Mouse (Mus musculus) heart, embryonic 15.5 days (tissue): ENCODE data around the gene Hba-a2. TPM values are rescaled to one million over a fixed set of nuclear protein-coding genes. Genes with fewer than 3 reads are reported as not detected.
"Not testable (repeated sequence)": the region's sequence is repeated elsewhere in the genome, so short reads cannot be mapped to it uniquely, and the experiment has no call there.

Source experiments
- ATAC-seq: fragments of 200-750 bp; cut with Nextera tagmentation; replicated peaks from 2 replicates; pipeline ENCODE4 v1.8.0; 2017; ENCODE audit warnings: low read depth, moderate TSS enrichment; ENCODE audit not compliant: insufficient number of reproducible peaks, insufficient read depth, low FRiP score
- H3K27ac ChIP-seq: fragments of 300-500 bp; sonication (generic); 2 replicates; pipeline ENCODE4 v1.5.1; 2015; ENCODE audit warnings: mild to moderate bottlenecking, inconsistent platforms
- H3K27me3 ChIP-seq: fragments of 300-500 bp; sonication (generic); 2 replicates; pipeline ENCODE4 v1.6.1; 2015; ENCODE audit warnings: inconsistent platforms
- H3K36me3 ChIP-seq: fragments of 300-500 bp; sonication (generic); 2 replicates; pipeline ENCODE4 v1.6.1; 2015; ENCODE audit warnings: mild to moderate bottlenecking, inconsistent platforms
- H3K4me1 ChIP-seq: fragments of 300-500 bp; sonication (generic); replicated peaks from 2 replicates; pipeline ENCODE4 v1.6.1; 2015; ENCODE audit warnings: inconsistent platforms
- H3K4me2 ChIP-seq: fragments of 300-500 bp; sonication (generic); 2 replicates; pipeline ENCODE4 v1.6.1; 2015; ENCODE audit warnings: inconsistent platforms, mild to moderate bottlenecking, moderate library complexity
- H3K4me3 ChIP-seq: fragments of 300-500 bp; sonication (generic); 2 replicates; pipeline ENCODE4 v1.5.1; 2015; ENCODE audit warnings: mild to moderate bottlenecking, inconsistent platforms
- H3K9ac ChIP-seq: fragments of 300-500 bp; sonication (generic); 2 replicates; pipeline ENCODE4 v1.6.1; 2015; ENCODE audit warnings: mild to moderate bottlenecking, inconsistent platforms
- H3K9me3 ChIP-seq: fragments of 300-500 bp; sonication (generic); replicated peaks from 2 replicates; pipeline ENCODE4 v1.6.1; 2016; ENCODE audit warnings: inconsistent platforms
- WGBS: fragments of 180-500 bp; shearing (Covaris S2); methylation state at CpG from one replicate; pipeline ENCODE4 v1.1.7; 2015; ENCODE audit warnings: mixed read lengths; 5-methylcytosine and 5-hydroxymethylcytosine counted together
- polyA plus RNA-seq: library from polyadenylated mRNA; unstranded; fragments of >200 nt; fragmentation: Nextera tagmentation; extraction: Ambion mirVana; gene quantifications from 2 replicates; pipeline ENCODE4 v1.2.1, GENCODE M21; 2015

The Hba-a2 gene
- polyA plus RNA-seq, 1 experiment from 2014 or later = 65,648 TPM

DNA sequence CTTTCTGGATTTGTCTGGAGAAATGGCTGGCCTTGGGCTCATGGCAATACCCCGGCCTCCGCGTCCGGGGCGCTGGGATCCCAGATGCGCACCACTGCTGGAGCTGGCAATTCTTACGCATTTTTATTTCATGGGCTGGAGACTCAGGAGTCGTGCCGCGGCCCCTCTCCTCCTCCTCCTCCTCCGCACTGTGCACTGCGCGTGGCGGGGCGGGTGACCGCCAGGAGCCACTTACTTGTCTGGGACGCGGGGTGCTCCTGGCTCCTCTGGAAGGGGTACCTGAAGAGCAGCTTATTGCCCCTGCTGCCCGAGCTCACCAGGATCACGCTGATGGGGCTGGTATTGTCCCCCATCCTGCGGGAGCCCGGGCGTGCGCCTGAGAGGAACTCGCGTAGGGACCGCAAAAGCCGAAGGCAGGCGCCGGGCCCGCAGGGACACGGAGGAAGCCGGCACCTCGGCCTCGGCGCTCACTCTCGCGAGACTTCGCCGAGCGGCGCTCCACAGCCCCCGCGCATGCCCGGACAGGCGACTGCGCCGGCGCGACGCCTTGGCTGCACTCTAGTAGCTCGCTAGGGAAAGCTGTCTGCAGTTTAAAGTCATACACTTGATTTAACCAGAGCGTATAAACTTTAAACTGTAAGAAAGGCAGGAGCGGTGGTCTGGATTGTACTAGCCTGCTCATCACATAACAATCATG, 29.0 kb upstream of the Hba-a2 start, which contains the start of gene Nprl3:
Gene Nprl3, minus strand, starts transcription at position 520 of the 697 bp plus-strand sequence.
- Histone ChIP-seq H3K4me2 (peak within 1 kb of the TSS; percentile 74), H3K36me3 (no peaks in the 10 kb centered on the region; the same call in 1 of the 2 replicates), H3K27me3 (no peaks in the 10 kb centered on the region; the same call in 1 of the 2 replicates), H3K9me3 (no peaks in the 10 kb centered on the region), H3K4me1 (peaks cover 18% of the 10 kb centered on the region), H3K9ac (peak within 1 kb of the TSS; percentile 91), H3K4me3 (peak within 1 kb of the TSS; percentile 84), H3K27ac (peak within 1 kb of the TSS; percentile 89)
- WGBS = under 1% methylated on average over 54 of the region's 54 CpGs
- peak; percentile 99 for ATAC-seq

DNA sequence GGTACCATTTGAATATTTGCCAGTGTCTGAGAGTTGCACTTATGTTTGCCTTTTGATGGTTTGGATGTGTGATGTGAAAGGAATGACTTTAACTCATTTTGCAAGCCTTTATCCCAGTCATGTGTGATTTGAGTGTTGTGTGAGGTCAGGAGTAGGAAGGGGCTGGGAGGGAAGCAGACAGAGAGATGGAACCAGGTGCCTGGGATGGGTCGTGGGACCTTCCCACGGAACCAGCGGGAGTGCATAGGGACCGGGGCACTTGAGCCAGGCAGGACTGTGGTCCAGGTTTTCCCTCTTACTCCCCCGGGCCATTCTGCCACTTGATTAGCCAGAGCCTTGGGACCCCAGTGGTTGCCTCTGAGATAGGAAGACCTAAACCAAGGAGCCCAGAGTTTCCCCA, 28.3 kb upstream of the Hba-a2 start:
- Histone ChIP-seq H3K36me3 (no peaks in the 10 kb centered on the region), H3K4me3 (peak overlapping the region; percentile 84), H3K27me3 (no peaks in the 10 kb centered on the region; the same call in 1 of the 2 replicates), H3K27ac (peak overlapping the region; percentile 89), H3K4me2 (peak overlapping the region; percentile 74), H3K4me1 (peaks cover 15% of the 10 kb centered on the region), H3K9me3 (no peaks in the 10 kb centered on the region), H3K9ac (peak overlapping the region; percentile 91)
- no peak for ATAC-seq
- WGBS = 21% methylated on average over 5 of the region's 5 CpGs

DNA sequence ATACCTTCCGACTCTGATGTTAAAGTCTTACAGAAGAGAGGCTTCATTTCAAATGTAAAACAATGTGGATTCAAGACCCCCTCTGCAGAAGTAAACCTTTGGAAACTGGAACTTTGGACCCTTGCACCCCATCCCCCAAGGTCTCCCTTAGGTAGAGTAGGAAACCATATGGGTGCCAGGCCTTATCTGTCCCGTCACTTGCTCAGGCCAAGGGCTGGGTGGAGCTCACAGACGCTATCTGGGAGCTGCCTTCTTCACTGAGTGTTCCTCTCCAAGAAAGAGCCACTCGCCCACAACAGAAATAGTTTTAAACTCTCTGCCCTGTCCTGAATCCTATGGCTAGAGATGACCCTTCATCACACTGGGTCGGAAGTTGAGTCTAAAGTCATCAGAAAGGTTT, 27.3 kb upstream of the Hba-a2 start:
- no peak overlapping the region for H3K4me2 ChIP-seq
- 65% methylated on average over 5 of the region's 5 CpGs for WGBS
- no peak for ATAC-seq
- no peak overlapping the region for H3K4me3 ChIP-seq
- H3K27ac ChIP-seq = no peak overlapping the region
- no peaks in the 10 kb centered on the region for H3K36me3 ChIP-seq
- peaks cover 15% of the 10 kb centered on the region for H3K4me1 ChIP-seq
- H3K9me3 ChIP-seq = no peaks in the 10 kb centered on the region
- no peaks in the 10 kb centered on the region; the same call in 1 of the 2 replicates for H3K27me3 ChIP-seq
- no peak overlapping the region for H3K9ac ChIP-seq

DNA sequence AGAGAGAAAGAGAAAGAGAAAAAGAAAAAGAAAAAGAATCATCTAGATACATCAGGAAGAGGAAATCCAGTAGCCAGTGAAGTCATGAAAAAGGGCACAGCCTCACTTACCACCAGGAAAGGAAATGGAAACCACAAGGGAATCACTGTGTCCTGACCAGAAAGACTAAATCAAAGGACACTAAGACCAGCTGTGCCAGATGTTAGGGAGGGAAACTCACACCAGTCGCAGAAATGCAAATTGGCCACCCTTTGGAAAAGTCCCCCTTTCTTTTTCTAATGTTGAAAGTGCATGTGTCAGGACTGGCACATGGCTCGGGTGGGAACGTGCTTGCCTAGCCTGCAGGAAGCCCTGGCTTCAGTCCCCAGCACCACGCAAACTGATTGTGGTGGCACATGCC, 25.1 kb upstream of the Hba-a2 start:
- H3K4me1 ChIP-seq = peaks cover 10% of the 10 kb centered on the region
- WGBS = 39% methylated on average over 4 of the region's 4 CpGs

DNA sequence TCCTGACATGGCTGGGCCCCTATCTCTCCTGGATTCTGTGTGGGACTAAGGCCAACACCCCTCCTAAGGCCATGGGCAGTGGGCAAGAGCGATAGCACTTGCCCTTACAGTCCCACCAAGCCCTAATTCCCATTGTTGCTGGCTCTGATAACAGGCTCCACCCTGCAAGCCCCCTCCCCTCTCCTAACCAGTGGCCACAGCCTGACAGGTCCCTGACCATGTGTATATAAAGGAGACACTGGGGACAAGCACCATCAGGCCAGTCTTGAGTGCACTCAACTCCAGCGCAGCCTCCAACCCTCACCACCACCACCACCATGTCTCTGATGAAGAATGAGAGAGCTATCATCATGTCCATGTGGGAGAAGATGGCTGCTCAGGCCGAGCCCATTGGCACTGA, 19.9 kb upstream of the Hba-a2 start, which contains the start of gene Hba-x:
Gene Hba-x, plus strand, starts transcription at position 54 of the 400 bp plus-strand sequence.
- H3K27ac ChIP-seq = no peak within 1 kb of the TSS

More for the DNA sequence above, 25.1 kb upstream of the Hba-a2 start:
- H3K9ac ChIP-seq = no peak overlapping the region
- no peaks in the 10 kb centered on the region for H3K36me3 ChIP-seq
- ATAC-seq = no peak
- H3K4me2 ChIP-seq = no peak overlapping the region
- no peaks in the 10 kb centered on the region for H3K9me3 ChIP-seq
- peaks cover 3% of the 10 kb centered on the region; the same call in 1 of the 2 replicates for H3K27me3 ChIP-seq
- no peak overlapping the region for H3K27ac ChIP-seq
- H3K4me3 ChIP-seq = no peak overlapping the region

DNA sequence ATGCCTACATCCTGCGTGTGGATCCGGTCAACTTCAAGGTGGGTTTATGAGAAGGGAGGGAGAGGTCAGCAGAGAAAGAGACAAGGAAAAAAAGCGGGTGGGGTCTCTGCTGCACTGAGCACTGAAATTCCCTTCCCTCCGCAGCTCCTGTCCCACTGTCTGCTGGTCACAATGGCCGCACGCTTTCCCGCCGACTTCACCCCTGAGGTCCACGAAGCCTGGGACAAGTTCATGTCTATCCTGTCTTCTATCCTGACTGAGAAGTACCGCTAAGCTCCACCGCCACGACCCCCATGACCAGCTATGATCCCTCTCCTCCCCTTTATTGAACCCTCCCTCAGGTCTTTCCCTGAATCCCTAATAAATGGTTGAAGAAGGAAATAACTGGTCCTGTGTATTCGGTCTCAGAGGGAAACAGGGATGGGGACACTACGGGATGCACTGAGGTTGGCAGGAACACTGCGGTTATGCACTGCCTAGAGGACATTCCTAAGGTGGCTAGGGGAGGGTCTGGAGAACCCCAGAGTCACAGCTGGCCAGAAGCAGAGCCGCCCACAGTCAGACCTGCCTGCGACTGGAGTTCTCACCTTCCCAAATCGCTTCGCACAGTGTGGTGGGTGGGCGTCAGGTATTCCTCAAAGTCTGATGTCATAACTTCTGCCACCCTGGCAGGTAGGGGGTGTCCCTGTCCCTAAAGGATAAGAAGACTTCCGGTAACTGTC, 18.4 kb upstream of the Hba-a2 start:
- no peaks in the 10 kb centered on the region for H3K36me3 ChIP-seq
- H3K9ac ChIP-seq = no peak overlapping the region
- no peaks in the 10 kb centered on the region for H3K4me1 ChIP-seq
- H3K4me3 ChIP-seq = no peak overlapping the region
- no peaks in the 10 kb centered on the region for H3K9me3 ChIP-seq
- peaks cover 45% of the 10 kb centered on the region for H3K27me3 ChIP-seq
- H3K27ac ChIP-seq = no peak overlapping the region
- 57% methylated on average over 21 of the region's 21 CpGs for WGBS
- ATAC-seq = no peak
- H3K4me2 ChIP-seq = no peak overlapping the region

More for the DNA sequence above, 19.9 kb upstream of the Hba-a2 start, which contains the start of gene Hba-x:
- Histone ChIP-seq H3K36me3 (no peaks in the 10 kb centered on the region), H3K27me3 (peaks cover 45% of the 10 kb centered on the region), H3K9ac (no peak within 1 kb of the TSS), H3K9me3 (no peaks in the 10 kb centered on the region), H3K4me3 (no peak within 1 kb of the TSS), H3K4me1 (no peaks in the 10 kb centered on the region), H3K4me2 (no peak within 1 kb of the TSS)
- ATAC-seq = no peak
- 63% methylated on average over 3 of the region's 3 CpGs for WGBS

DNA sequence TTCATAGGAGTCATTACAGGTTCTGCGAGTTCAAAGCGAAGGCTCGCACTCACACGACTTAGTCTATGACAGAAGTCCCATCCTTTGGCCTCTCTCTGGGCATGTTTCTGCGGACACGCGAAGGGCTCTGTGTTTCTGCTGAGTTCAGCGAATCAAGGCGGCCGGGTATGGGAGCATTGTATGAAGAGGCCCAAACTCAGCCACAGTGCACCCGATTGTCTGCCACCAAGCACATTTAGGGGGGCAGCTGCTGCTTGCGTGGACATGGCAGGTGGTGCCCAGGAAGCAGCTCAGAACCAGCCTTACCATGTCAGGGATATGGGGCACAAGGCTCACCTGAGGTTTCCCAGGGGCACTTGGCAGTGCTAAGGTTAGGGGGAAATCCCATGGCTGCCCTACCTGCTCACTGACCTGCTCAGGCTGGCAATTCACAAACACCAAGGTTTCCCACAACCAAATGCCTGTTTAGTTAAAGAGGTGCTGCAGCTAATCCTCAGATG, 17.8 kb upstream of the Hba-a2 start:
- Histone ChIP-seq H3K9me3 (no peaks in the 10 kb centered on the region), H3K36me3 (no peaks in the 10 kb centered on the region), H3K4me3 (no peak overlapping the region), H3K27me3 (peaks cover 45% of the 10 kb centered on the region), H3K9ac (no peak overlapping the region), H3K4me1 (no peaks in the 10 kb centered on the region), H3K27ac (no peak overlapping the region), H3K4me2 (no peak overlapping the region)
- 72% methylated on average over 12 of the region's 12 CpGs for WGBS
- ATAC-seq = no peak

DNA sequence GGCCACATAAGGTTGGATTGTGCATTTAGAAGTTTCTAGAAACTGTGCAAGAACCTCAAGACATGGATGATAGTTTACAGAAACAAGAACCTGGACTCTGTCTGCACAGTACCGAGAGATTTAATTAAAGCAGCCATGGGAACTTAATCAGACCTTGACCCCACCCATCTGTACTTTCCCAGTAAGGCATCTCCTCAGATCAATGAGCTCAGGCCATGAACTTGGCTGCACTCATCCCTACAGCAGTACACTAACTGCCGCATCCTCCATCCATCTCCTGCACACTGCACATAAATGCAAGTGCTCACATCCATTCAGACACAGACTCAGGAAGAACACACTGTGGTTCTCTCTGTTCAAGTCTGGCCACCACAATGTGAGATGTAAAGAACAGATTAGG, 15.6 kb upstream of the Hba-a2 start:
- H3K4me3 ChIP-seq = no peak overlapping the region
- no peaks in the 10 kb centered on the region for H3K9me3 ChIP-seq
- H3K4me2 ChIP-seq = no peak overlapping the region
- no peaks in the 10 kb centered on the region for H3K36me3 ChIP-seq
- no peak for ATAC-seq
- no peak overlapping the region for H3K9ac ChIP-seq
- H3K4me1 ChIP-seq = no peaks in the 10 kb centered on the region
- H3K27ac ChIP-seq = no peak overlapping the region
- H3K27me3 ChIP-seq = peaks cover 49% of the 10 kb centered on the region
- 67% methylated on average over 2 of the region's 2 CpGs for WGBS

DNA sequence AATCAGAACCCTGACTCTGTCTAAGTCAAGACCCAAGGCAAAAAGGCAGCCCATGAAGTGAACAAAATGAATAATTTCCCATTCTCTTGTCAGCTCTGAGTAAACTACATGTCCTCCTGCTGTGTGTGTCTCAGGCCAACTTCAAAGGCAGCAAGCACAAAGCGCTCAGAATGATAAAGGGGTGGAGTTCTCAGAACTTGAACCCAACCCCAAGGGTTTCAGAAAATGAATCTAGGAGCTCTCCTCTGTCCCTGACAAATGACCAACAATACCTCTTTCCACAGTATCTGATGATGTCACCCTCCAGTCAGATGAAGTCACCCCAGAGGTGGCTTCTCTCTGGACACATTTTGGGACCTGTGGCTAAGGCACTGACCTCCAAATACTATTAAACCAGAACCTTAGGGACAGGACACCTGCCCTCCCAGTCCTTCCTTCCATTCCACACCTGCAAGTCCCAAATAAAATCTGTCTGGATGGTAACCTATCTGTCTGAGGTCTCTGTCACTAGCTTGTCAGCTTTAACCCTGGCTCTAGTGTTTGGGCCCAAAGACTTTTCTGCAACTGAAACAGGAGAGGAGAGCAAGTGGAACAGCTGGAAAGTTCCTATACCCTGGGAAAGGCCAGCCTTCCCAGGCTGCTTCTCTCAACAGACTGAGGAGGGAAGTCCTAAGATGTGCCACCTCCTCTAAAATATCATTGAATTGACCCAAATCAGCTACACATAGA, 14.7 kb upstream of the Hba-a2 start:
- Histone ChIP-seq H3K27me3 (peaks cover 43% of the 10 kb centered on the region), H3K4me3 (no peak overlapping the region), H3K9me3 (no peaks in the 10 kb centered on the region), H3K9ac (no peak overlapping the region), H3K4me1 (no peaks in the 10 kb centered on the region), H3K27ac (no peak overlapping the region), H3K36me3 (no peaks in the 10 kb centered on the region), H3K4me2 (no peak overlapping the region)
- 72% methylated on average over 1 of the region's 1 CpGs for WGBS
- no peak for ATAC-seq

DNA sequence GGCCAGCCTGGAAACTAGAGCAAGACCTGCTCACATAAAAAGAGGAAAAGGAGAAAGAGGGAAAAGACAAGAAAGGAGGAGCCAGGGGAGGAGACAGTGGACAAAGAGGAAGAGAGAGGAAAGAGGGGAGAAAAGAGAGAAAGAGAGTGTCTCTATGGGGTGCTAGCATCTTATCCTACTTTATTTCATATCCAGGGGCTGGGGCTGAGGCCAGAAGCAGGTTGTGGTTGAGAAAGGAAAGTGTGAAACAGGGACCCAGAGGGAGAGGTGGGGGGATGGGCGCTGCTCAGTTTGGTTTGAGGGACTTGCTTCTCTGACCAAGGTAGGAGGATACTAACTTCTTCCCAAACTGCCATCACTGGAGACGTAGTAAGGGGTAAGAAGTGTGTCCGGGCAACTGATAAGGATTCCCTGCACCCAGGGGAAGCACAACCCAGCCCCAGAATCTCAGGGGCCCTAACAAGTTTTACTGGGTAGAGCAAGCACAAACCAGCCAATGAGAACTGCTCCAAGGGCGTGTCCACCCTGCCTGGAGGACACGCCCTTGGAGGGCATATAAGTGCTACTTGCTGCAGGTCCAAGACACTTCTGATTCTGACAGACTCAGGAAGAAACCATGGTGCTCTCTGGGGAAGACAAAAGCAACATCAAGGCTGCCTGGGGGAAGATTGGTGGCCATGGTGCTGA, 13.1 kb upstream of the Hba-a2 start, which contains the start of gene Hba-a1:
Gene Hba-a1, plus strand, starts transcription at position 421 of the 687 bp plus-strand sequence.
- H3K4me3 ChIP-seq, H3K9me3 ChIP-seq, H3K4me2 ChIP-seq, H3K9ac ChIP-seq, H3K36me3 ChIP-seq, H3K27ac ChIP-seq, H3K4me1 ChIP-seq: not testable (repeated sequence)
- peaks cover 37% of the 10 kb centered on the region for H3K27me3 ChIP-seq
- 57% methylated on average over 1 of the region's 5 CpGs for WGBS
- ATAC-seq = peak; percentile 36; the same call in 1 of the 2 replicates
